Mouse (Mus musculus): ENCODE measurements at regions not wholly inside any gene's neighbourhood (a gene's known extent, or its start where the extent isn't known, plus 50 kb on each side); places are given as distances from the start of the nearest gene placed in this dataset.

DNA sequence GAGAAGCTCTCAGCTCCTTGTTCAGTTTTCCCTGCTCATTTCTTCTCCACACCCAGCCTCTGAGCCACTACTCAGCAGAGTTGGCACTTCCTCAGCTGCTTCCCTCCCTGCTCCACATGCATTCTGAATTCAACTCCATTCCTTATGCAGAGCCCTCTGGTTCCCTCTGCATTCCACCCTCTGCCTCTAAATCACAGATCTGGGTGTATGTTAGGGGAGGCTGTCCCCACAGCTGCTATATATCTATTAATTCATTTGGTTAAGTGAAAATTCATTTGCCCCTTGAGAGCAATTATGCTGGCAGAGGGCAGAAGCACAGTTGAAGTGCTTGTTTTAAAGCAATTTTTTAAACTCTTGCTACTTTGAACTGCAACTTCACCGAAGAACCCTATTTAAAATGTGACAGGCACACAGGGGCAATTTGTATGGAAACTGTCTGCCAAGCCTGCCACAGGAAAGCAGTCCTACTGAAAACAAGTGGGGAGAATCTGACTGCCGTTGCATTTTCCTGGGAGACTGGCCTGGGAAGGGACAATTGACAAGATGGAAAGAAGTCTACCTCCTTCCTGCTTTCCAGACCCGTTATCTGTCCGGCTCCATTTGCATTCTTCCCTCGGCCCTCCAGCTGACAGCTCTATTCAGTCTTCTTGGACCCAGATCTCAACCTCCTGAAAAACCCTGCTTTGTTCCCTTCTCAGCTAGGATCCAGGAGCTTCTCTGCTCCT lies 88.0 kb upstream of the Gpr141 start:
- no peaks in the 10 kb centered on the region for H3K4me1 ChIP-seq (ENCODE audit: control insufficient read depth, insufficient read depth, low read length)
- DNase-seq (ENCODE audit: low spot score, missing footprints), result no peak
- ATAC-seq (ENCODE audit: low FRiP score), result no peak
- WGBS, result 54% methylated on average over 5 of the region's 5 CpGs
- H3K9me3 ChIP-seq (ENCODE audit: control insufficient read depth, low read length), result no peaks in the 10 kb centered on the region
- no peak overlapping the region for H3K4me2 ChIP-seq
- H3K27ac ChIP-seq (ENCODE audit: low read depth, low read length), result no peak overlapping the region
- H3K36me3 ChIP-seq (ENCODE audit: control insufficient read depth, insufficient read depth, low read length), result no peaks in the 10 kb centered on the region
- no peak overlapping the region for H3K9ac ChIP-seq (ENCODE audit: low read length)
- no peaks in the 10 kb centered on the region for H3K27me3 ChIP-seq (ENCODE audit: control insufficient read depth, insufficient read depth, low read length)
- H3K4me3 ChIP-seq (ENCODE audit: low read depth, low read length), result no peak overlapping the region

DNA sequence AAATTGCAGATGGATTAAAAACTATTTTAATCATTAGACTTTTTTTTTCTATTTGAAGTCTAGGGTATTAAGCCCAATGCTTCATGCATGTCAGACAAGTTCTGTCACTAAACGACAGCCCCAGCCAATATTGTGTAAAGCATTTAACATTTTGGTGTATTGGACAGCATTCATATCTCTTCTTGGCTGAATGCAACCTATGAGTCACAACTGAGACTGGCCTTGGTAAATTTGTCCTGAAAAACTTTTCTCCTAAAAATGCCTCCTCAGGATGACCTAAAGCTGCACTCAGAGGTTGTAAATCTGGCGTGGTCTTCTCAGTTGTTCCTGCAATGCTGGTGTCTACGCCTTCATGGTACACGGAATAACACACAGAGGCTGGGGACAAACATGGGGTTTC lies 78.7 kb upstream of the Gpr141 start:
- H3K4me1 ChIP-seq (ENCODE audit: control insufficient read depth, insufficient read depth, low read length), result no peaks in the 10 kb centered on the region
- no peak overlapping the region for H3K27ac ChIP-seq (ENCODE audit: low read depth, low read length)
- WGBS, result 88% methylated on average over 4 of the region's 4 CpGs
- H3K9ac ChIP-seq (ENCODE audit: low read length), result no peak overlapping the region
- ATAC-seq (ENCODE audit: low FRiP score) (no peak), DNase-seq (ENCODE audit: low spot score, missing footprints) (no peak)
- H3K9me3 ChIP-seq (ENCODE audit: control insufficient read depth, low read length), result no peaks in the 10 kb centered on the region
- no peaks in the 10 kb centered on the region for H3K27me3 ChIP-seq (ENCODE audit: control insufficient read depth, insufficient read depth, low read length)
- H3K4me2 ChIP-seq, result no peak overlapping the region
- H3K36me3 ChIP-seq (ENCODE audit: control insufficient read depth, insufficient read depth, low read length), result no peaks in the 10 kb centered on the region
- H3K4me3 ChIP-seq (ENCODE audit: low read depth, low read length), result no peak overlapping the region

DNA sequence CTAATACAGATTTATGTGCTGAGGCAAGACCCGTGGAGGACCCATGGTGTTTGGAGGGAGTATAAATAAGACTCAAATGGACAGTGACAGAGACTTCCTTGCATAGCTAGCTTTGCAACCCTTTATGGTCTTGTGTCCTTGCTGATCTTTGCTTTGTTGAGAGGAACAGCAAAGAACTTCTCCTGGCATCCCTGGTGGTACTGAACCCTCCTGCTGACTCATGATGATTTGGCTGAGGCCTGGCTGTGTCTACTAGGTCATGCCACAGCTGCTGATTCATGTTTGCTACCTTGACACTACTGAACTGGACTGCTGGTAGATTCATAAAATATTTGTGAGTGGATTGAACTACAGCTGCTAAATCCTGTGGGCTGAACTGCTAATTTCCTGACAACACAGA lies 73.1 kb upstream of the Gpr141 start:
- DNase-seq (ENCODE audit: low spot score, missing footprints) (no peak), ATAC-seq (ENCODE audit: low FRiP score) (no peak)
- H3K36me3 ChIP-seq (ENCODE audit: control insufficient read depth, insufficient read depth, low read length), result no peaks in the 10 kb centered on the region
- no peaks in the 10 kb centered on the region for H3K4me1 ChIP-seq (ENCODE audit: control insufficient read depth, insufficient read depth, low read length)
- 86% methylated on average over 1 of the region's 1 CpGs for WGBS
- H3K27me3 ChIP-seq (ENCODE audit: control insufficient read depth, insufficient read depth, low read length), result no peaks in the 10 kb centered on the region
- no peak overlapping the region for H3K4me3 ChIP-seq (ENCODE audit: low read depth, low read length)
- no peak overlapping the region for H3K4me2 ChIP-seq
- H3K9ac ChIP-seq (ENCODE audit: low read length), result no peak overlapping the region
- no peak overlapping the region for H3K27ac ChIP-seq (ENCODE audit: low read depth, low read length)
- no peaks in the 10 kb centered on the region for H3K9me3 ChIP-seq (ENCODE audit: control insufficient read depth, low read length)

DNA sequence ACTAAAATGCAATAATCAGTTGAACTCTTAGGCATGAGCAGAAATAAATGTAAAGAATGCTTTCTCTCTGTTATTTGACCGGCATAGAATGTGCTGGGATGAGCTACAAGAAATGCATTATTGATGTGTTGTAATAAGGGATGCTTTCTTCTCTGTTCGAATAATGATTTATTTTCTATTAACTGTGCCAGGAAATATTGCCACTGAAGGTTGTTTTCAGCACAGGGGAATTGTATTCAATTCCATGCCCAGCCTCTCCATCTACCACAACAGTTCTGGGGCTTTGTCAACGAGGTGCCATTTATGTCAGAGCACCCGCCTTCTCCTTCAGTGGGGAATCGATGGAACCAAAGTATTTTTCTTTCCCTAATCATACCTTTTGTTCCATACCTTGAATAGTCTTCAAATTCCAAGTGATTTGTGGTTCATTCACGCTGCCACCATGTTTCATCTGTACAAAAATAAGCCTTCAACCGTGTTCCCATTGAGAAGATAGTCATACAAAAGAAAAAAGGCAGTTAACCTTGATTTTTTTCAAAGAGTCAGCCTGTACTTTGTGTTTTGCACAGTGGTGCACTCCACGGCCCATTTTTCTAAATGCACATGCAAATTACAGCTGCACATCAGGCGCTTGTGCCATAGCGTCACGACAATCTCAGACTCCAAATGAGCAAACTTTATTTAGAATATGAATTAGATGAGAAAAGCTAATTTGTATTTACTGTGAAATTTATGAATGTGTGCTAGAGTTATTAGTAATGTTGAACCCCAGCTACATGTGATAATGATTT lies 65.1 kb upstream of the Gpr141 start:
- Histone ChIP-seq H3K4me1 (ENCODE audit: control insufficient read depth, insufficient read depth, low read length) (no peaks in the 10 kb centered on the region), H3K9ac (ENCODE audit: low read length) (no peak overlapping the region), H3K36me3 (ENCODE audit: control insufficient read depth, insufficient read depth, low read length) (no peaks in the 10 kb centered on the region), H3K27ac (ENCODE audit: low read depth, low read length) (no peak overlapping the region), H3K9me3 (ENCODE audit: control insufficient read depth, low read length) (no peaks in the 10 kb centered on the region), H3K27me3 (ENCODE audit: control insufficient read depth, insufficient read depth, low read length) (no peaks in the 10 kb centered on the region), H3K4me2 (no peak overlapping the region), H3K4me3 (ENCODE audit: low read depth, low read length) (no peak overlapping the region)
- ATAC-seq (ENCODE audit: low FRiP score), result no peak
- DNase-seq (ENCODE audit: low spot score, missing footprints), result no peak
- 86% methylated on average over 11 of the region's 11 CpGs for WGBS

DNA sequence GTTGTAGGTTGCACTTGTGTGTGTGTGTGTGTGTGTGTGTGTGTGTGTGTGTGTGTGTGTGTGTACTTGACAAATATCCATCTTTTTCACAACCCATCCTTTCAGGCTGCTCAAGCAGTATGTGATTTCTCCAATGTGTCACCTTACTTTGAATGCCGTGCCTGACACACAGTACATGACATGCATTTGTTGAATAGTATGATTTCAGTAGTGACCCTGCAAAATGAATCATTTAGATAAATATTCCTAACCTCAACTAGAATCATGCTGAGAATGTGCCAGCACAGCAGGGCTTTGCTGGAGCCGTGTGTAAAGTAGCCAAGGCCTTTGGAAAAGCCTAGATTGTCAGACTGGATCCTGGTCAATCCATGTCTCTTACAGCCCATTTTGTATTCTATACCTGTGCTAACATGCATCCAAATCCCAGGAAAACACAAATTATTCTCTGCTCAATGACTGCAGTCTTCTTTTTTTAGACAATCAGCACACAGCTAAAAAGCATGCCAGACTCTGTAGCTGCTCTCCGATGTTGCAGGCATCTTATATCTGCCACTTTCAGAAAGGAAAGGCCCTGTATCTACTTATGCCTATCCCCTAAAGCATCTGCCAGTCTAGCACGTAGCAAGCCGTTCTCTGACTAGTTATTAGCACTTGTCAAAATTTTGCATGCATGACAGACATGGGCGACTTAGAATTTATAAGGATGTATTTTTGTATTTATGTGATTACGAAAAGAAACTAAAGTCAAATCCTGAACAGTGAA lies 60.0 kb upstream of the Gpr141 start:
- H3K27me3 ChIP-seq (ENCODE audit: control insufficient read depth, insufficient read depth, low read length), result no peaks in the 10 kb centered on the region
- ATAC-seq (ENCODE audit: low FRiP score) (no peak), DNase-seq (ENCODE audit: low spot score, missing footprints) (no peak)
- H3K4me1 ChIP-seq (ENCODE audit: control insufficient read depth, insufficient read depth, low read length), result no peaks in the 10 kb centered on the region
- H3K4me3 ChIP-seq (ENCODE audit: low read depth, low read length), result no peak overlapping the region
- no peak overlapping the region for H3K9ac ChIP-seq (ENCODE audit: low read length)
- H3K27ac ChIP-seq (ENCODE audit: low read depth, low read length), result no peak overlapping the region
- H3K9me3 ChIP-seq (ENCODE audit: control insufficient read depth, low read length), result no peaks in the 10 kb centered on the region
- WGBS, result 93% methylated on average over 7 of the region's 7 CpGs
- no peaks in the 10 kb centered on the region for H3K36me3 ChIP-seq (ENCODE audit: control insufficient read depth, insufficient read depth, low read length)
- H3K4me2 ChIP-seq, result no peak overlapping the region

DNA sequence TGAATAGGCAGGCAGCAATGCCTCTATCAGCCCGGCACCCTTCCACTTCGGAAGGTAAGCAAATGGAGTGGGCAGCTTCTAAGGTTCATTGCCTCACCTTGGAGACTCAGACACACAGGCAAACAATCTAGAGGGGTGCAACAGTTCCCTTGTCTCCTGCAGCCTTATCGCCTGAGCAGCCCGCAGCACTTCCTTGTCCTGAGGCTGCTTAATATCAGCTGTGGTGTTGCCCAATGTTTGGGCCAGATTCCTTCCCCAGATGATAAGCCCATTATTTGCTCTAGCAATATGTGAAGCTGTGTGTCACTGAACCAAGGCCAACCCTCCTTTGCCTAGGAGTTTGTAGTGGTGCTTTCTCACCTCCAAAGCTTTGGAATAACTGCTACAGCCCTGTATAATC lies 58.8 kb upstream of the Gpr141 start:
- H3K4me2 ChIP-seq, result no peak overlapping the region
- H3K27me3 ChIP-seq (ENCODE audit: control insufficient read depth, insufficient read depth, low read length), result no peaks in the 10 kb centered on the region
- no peak overlapping the region for H3K9ac ChIP-seq (ENCODE audit: low read length)
- ATAC-seq (ENCODE audit: low FRiP score), result no peak
- H3K27ac ChIP-seq (ENCODE audit: low read depth, low read length), result no peak overlapping the region
- H3K9me3 ChIP-seq (ENCODE audit: control insufficient read depth, low read length), result no peaks in the 10 kb centered on the region
- H3K4me1 ChIP-seq (ENCODE audit: control insufficient read depth, insufficient read depth, low read length), result no peaks in the 10 kb centered on the region
- WGBS, result 90% methylated on average over 4 of the region's 4 CpGs
- H3K4me3 ChIP-seq (ENCODE audit: low read depth, low read length), result no peak overlapping the region
- no peak for DNase-seq (ENCODE audit: low spot score, missing footprints)
- no peaks in the 10 kb centered on the region for H3K36me3 ChIP-seq (ENCODE audit: control insufficient read depth, insufficient read depth, low read length)

DNA sequence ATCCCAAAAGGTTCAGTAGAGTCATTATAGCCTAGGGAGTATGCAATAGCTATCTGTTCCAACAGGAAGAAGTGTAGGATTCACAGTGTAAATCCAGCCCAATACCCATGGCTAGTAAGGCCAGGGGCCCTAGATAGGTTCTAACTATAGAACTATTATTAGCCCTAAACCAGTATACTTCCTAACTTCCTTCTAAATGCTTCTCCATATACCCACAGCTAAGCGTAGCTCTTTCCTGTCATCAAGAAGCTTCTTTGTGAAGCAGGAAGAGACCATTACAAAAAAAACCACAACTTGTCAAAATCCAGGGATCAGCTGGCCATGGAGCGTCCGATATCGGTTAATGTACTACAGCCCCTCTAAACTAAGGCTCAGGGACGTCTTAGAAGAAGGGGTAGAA lies 57.7 kb upstream of the Gpr141 start:
- Histone ChIP-seq H3K4me2 (no peak overlapping the region), H3K36me3 (ENCODE audit: control insufficient read depth, insufficient read depth, low read length) (no peaks in the 10 kb centered on the region), H3K4me3 (ENCODE audit: low read depth, low read length) (no peak overlapping the region), H3K9ac (ENCODE audit: low read length) (no peak overlapping the region), H3K9me3 (ENCODE audit: control insufficient read depth, low read length) (no peaks in the 10 kb centered on the region), H3K27ac (ENCODE audit: low read depth, low read length) (no peak overlapping the region), H3K27me3 (ENCODE audit: control insufficient read depth, insufficient read depth, low read length) (no peaks in the 10 kb centered on the region), H3K4me1 (ENCODE audit: control insufficient read depth, insufficient read depth, low read length) (no peaks in the 10 kb centered on the region)
- ATAC-seq (ENCODE audit: low FRiP score), result no peak
- DNase-seq (ENCODE audit: low spot score, missing footprints), result no peak
- WGBS, result 94% methylated on average over 5 of the region's 5 CpGs

DNA sequence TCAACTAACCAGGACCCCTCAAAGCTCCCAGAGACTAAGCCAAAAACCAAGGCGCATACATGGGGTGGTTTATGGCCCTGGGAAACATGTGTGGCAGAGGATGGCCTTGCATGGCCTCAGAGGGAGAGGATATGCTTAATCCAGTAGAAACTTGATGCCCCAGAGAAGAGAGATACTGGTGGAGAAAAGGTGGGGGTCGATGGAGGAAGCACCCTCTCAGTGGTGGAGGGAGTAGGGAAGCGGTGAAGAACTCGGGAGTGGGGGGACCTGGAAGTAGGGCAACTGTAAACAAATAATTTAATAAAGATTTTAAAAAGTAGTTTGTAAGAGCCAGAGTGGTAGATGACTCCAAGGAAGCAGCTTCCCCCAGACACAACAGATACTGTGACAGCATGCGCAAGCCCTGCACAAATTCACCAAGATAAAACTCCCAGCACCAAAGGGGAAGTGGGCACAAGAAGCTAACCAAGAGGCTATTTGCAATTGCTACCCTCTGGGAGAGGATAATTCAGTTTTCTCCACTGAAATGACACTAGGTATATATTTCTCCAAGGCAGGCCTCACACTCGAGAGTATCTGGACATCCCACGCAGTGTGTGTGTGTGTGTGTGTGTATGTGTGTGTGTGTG lies 50.7 kb upstream of the Gpr141 start:
- H3K4me2 ChIP-seq, result no peak overlapping the region
- DNase-seq (ENCODE audit: low spot score, missing footprints) (no peak), ATAC-seq (ENCODE audit: low FRiP score) (no peak)
- WGBS, result 92% methylated on average over 7 of the region's 7 CpGs
- no peaks in the 10 kb centered on the region for H3K4me1 ChIP-seq (ENCODE audit: control insufficient read depth, insufficient read depth, low read length)
- no peak overlapping the region for H3K9ac ChIP-seq (ENCODE audit: low read length)
- H3K36me3 ChIP-seq (ENCODE audit: control insufficient read depth, insufficient read depth, low read length), result no peaks in the 10 kb centered on the region
- no peak overlapping the region for H3K4me3 ChIP-seq (ENCODE audit: low read depth, low read length)
- no peaks in the 10 kb centered on the region for H3K27me3 ChIP-seq (ENCODE audit: control insufficient read depth, insufficient read depth, low read length)
- no peak overlapping the region for H3K27ac ChIP-seq (ENCODE audit: low read depth, low read length)
- H3K9me3 ChIP-seq (ENCODE audit: control insufficient read depth, low read length), result no peaks in the 10 kb centered on the region
